Mouse (Mus musculus): ENCODE results near the gene Slc35e2. TPM values are rescaled to one million over a fixed set of nuclear protein-coding genes. Genes with fewer than 3 reads are reported as not detected.
"Not testable (repeated sequence)": the region's sequence is repeated elsewhere in the genome, so short reads cannot be mapped to it uniquely, and the experiment has no call there.

The Slc35e2 gene
- polyA plus RNA-seq, 1 experiment from 2014 or later: 9.5 TPM

- H3K36me3 ChIP-seq (ENCODE audit: insufficient read depth): peaks cover 24% of the 10 kb centered on the region
- no peak for ATAC-seq (ENCODE audit: insufficient read depth)
- peaks cover 18% of the 10 kb centered on the region; the same call in 1 of the 2 replicates for H3K27me3 ChIP-seq (ENCODE audit: insufficient read depth, low read length)
- H3K4me3 ChIP-seq (ENCODE audit: low read depth, low read length): no peak overlapping the region
- no peak for DNase-seq
- WGBS: 88% methylated on average over 13 of the region's 13 CpGs
- no peaks in the 10 kb centered on the region for H3K9me3 ChIP-seq (ENCODE audit: low read depth, low read length)
- no peak overlapping the region for H3K4me2 ChIP-seq
- H3K27ac ChIP-seq (ENCODE audit: low read depth): no peak overlapping the region
- no peak for TF ChIP-seq CTCF (IDR thresholded peaks at IDR 0.05; ENCODE audit: low read depth)
- peaks cover 12% of the 10 kb centered on the region; the same call in 1 of the 2 replicates for H3K4me1 ChIP-seq (ENCODE audit: insufficient read depth)
- H3K9ac ChIP-seq: no peak overlapping the region
These were observed 55.1 kb downstream of the Slc35e2 start for GRCm38 (mm10) chr4:155656214-155656751.

- Histone ChIP-seq H3K27me3 (ENCODE audit: insufficient read depth, low read length) (peaks cover 13% of the 10 kb centered on the region; the same call in 1 of the 2 replicates), H3K4me1 (ENCODE audit: insufficient read depth) (peaks cover 11% of the 10 kb centered on the region; the same call in 1 of the 2 replicates), H3K4me2 (no peak overlapping the region), H3K4me3 (ENCODE audit: low read depth, low read length) (no peak overlapping the region), H3K9ac (no peak overlapping the region), H3K9me3 (ENCODE audit: low read depth, low read length) (no peaks in the 10 kb centered on the region), H3K27ac (ENCODE audit: low read depth) (no peak overlapping the region), H3K36me3 (ENCODE audit: insufficient read depth) (peaks cover 19% of the 10 kb centered on the region)
- no peak for ATAC-seq (ENCODE audit: insufficient read depth)
- WGBS: 89% methylated on average over 10 of the region's 10 CpGs
- no peak for TF ChIP-seq CTCF (IDR thresholded peaks at IDR 0.05; ENCODE audit: low read depth)
- DNase-seq: no peak
These were observed 57.7 kb downstream of the Slc35e2 start for GRCm38 (mm10) chr4:155658961-155659360.

GRCm38 (mm10) chr4:155660641-155661040 is 59.4 kb downstream of the Slc35e2 start:
- peaks cover 19% of the 10 kb centered on the region for H3K36me3 ChIP-seq (ENCODE audit: insufficient read depth)
- 58% methylated on average over 12 of the region's 12 CpGs for WGBS
- no peaks in the 10 kb centered on the region for H3K4me1 ChIP-seq (ENCODE audit: insufficient read depth)
- ATAC-seq (ENCODE audit: insufficient read depth): no peak
- H3K9me3 ChIP-seq (ENCODE audit: low read depth, low read length): no peaks in the 10 kb centered on the region
- H3K4me2 ChIP-seq: no peak overlapping the region
- no peak overlapping the region for H3K9ac ChIP-seq
- H3K27ac ChIP-seq (ENCODE audit: low read depth): no peak overlapping the region
- H3K4me3 ChIP-seq (ENCODE audit: low read depth, low read length): no peak overlapping the region
- TF ChIP-seq CTCF (IDR thresholded peaks at IDR 0.05; ENCODE audit: low read depth): no peak
- peak; percentile 55 for DNase-seq
- H3K27me3 ChIP-seq (ENCODE audit: insufficient read depth, low read length): no peaks in the 10 kb centered on the region

- H3K36me3 ChIP-seq (ENCODE audit: insufficient read depth): peaks cover 6% of the 10 kb centered on the region; the same call in 1 of the 2 replicates
- H3K27me3 ChIP-seq (ENCODE audit: insufficient read depth, low read length): no peaks in the 10 kb centered on the region
- H3K4me2 ChIP-seq: no peak overlapping the region
- no peak for TF ChIP-seq CTCF (IDR thresholded peaks at IDR 0.05; ENCODE audit: low read depth)
- H3K4me1 ChIP-seq (ENCODE audit: insufficient read depth): no peaks in the 10 kb centered on the region
- H3K9ac ChIP-seq: no peak overlapping the region
- no peak overlapping the region for H3K27ac ChIP-seq (ENCODE audit: low read depth)
- H3K4me3 ChIP-seq (ENCODE audit: low read depth, low read length): no peak overlapping the region
- H3K9me3 ChIP-seq (ENCODE audit: low read depth, low read length): no peaks in the 10 kb centered on the region
- ATAC-seq (ENCODE audit: insufficient read depth) (no peak), DNase-seq (peak; percentile 27)
These were observed 65.7 kb downstream of the Slc35e2 start for GRCm38 (mm10) chr4:155666903-155667302.

- ATAC-seq (ENCODE audit: insufficient read depth) (peak; percentile 99), DNase-seq (peak; percentile 98)
- Histone ChIP-seq H3K4me3 (ENCODE audit: low read depth, low read length) (peak within 1 kb of the TSS; percentile 86), H3K4me1 (ENCODE audit: insufficient read depth) (no peaks in the 10 kb centered on the region), H3K27me3 (ENCODE audit: insufficient read depth, low read length) (no peaks in the 10 kb centered on the region), H3K9me3 (ENCODE audit: low read depth, low read length) (no peaks in the 10 kb centered on the region), H3K36me3 (ENCODE audit: insufficient read depth) (peaks cover 6% of the 10 kb centered on the region; the same call in 1 of the 2 replicates), H3K9ac (peak within 1 kb of the TSS; percentile 80), H3K4me2 (peak within 1 kb of the TSS; percentile 69), H3K27ac (ENCODE audit: low read depth) (peak within 1 kb of the TSS; percentile 60; the same call in 1 of the 2 replicates)
- TF ChIP-seq CTCF (IDR thresholded peaks at IDR 0.05; ENCODE audit: low read depth): no peak
- WGBS: under 1% methylated on average over 73 of the region's 73 CpGs
These were observed 67.7 kb downstream of the Slc35e2 start, which contains the start of gene Mib2 for GRCm38 (mm10) chr4:155668689-155669597. Gene Mib2, minus strand, starts transcription at chr4:155669198.

GRCm38 (mm10) chr4:155669598-155670075 is 68.4 kb downstream of the Slc35e2 start:
- H3K4me3 ChIP-seq (ENCODE audit: low read depth, low read length): peak overlapping the region; percentile 86
- no peak overlapping the region; the same call in 1 of the 2 replicates for H3K27ac ChIP-seq (ENCODE audit: low read depth)
- ATAC-seq (ENCODE audit: insufficient read depth) (no peak), DNase-seq (no peak)
- H3K36me3 ChIP-seq (ENCODE audit: insufficient read depth): peaks cover 6% of the 10 kb centered on the region; the same call in 1 of the 2 replicates
- TF ChIP-seq CTCF (IDR thresholded peaks at IDR 0.05; ENCODE audit: low read depth): no peak
- 1% methylated on average over 8 of the region's 8 CpGs for WGBS
- H3K9me3 ChIP-seq (ENCODE audit: low read depth, low read length): no peaks in the 10 kb centered on the region
- peak overlapping the region; percentile 69 for H3K4me2 ChIP-seq
- H3K4me1 ChIP-seq (ENCODE audit: insufficient read depth): no peaks in the 10 kb centered on the region
- H3K27me3 ChIP-seq (ENCODE audit: insufficient read depth, low read length): no peaks in the 10 kb centered on the region
- peak overlapping the region; percentile 43 for H3K9ac ChIP-seq

GRCm38 (mm10) chr4:155670236-155670635 is 69.0 kb downstream of the Slc35e2 start:
- 66% methylated on average over 4 of the region's 4 CpGs for WGBS
- not testable (repeated sequence) for ATAC-seq (ENCODE audit: insufficient read depth); H3K9me3 ChIP-seq (ENCODE audit: low read depth, low read length); H3K27ac ChIP-seq (ENCODE audit: low read depth); H3K4me1 ChIP-seq (ENCODE audit: insufficient read depth); H3K36me3 ChIP-seq (ENCODE audit: insufficient read depth); H3K4me3 ChIP-seq (ENCODE audit: low read depth, low read length); H3K9ac ChIP-seq; DNase-seq; H3K4me2 ChIP-seq; H3K27me3 ChIP-seq (ENCODE audit: insufficient read depth, low read length)
